Mouse (Mus musculus) MEL-GATA-1-ER (cell line): Measurements from ENCODE around the gene Eif4g1.

Experiments
- DNase-seq: peaks from one replicate; pipeline ENCODE4 v3.0.0-alpha.2; 2012; ENCODE audit warnings: low read depth; ENCODE audit errors: extremely low read depth

Eif4g1 gene

GRCm38 (mm10) chr16:20725750-20726149 lies 57.6 kb downstream of the Eif4g1 start:
- no peak for DNase-seq

GRCm38 (mm10) chr16:20726384-20726783 lies 58.3 kb downstream of the Eif4g1 start:
- no peak for DNase-seq

- no peak for DNase-seq
Observed at GRCm38 (mm10) chr16:20730293-20730711, 62.2 kb downstream of the Eif4g1 start.

- no peak for DNase-seq
Observed at GRCm38 (mm10) chr16:20731688-20732087, 63.6 kb downstream of the Eif4g1 start.

- DNase-seq = no peak
Observed at GRCm38 (mm10) chr16:20732251-20732924, 64.3 kb downstream of the Eif4g1 start.

GRCm38 (mm10) chr16:20732925-20733730 lies 65.0 kb downstream of the Eif4g1 start, which contains the start of gene Chrd:
Gene Chrd (plus strand): TSS chr16:20733127.
- no peak for DNase-seq

GRCm38 (mm10) chr16:20733731-20734730 lies 65.9 kb downstream of the Eif4g1 start, which contains the start of gene Thpo:
Gene Thpo (minus strand): TSS chr16:20734511.
- DNase-seq = no peak

- DNase-seq = no peak
Observed at GRCm38 (mm10) chr16:20735651-20736050, 67.5 kb downstream of the Eif4g1 start.

GRCm38 (mm10) chr16:20736168-20736567 lies 68.1 kb downstream of the Eif4g1 start:
- no peak for DNase-seq

GRCm38 (mm10) chr16:20736823-20737222 lies 68.7 kb downstream of the Eif4g1 start:
- no peak for DNase-seq

- DNase-seq = no peak
Observed at GRCm38 (mm10) chr16:20739845-20740244, 71.7 kb downstream of the Eif4g1 start.
